Mouse (Mus musculus) embryo, embryonic 11 days (tissue): ENCODE data around the gene Naa20.
"Not testable (repeated sequence)": the region's sequence is repeated elsewhere in the genome, so short reads cannot be mapped to it uniquely, and the experiment has no call there.

ENCODE experiments used
- DNase-seq: peaks from one replicate; pipeline ENCODE4 v3.0.0-alpha.2; 2015

Gene Naa20

GRCm38 (mm10) chr2:145884913-145885785 lies 16.8 kb upstream of the Naa20 start:
- DNase-seq = peak; percentile 46

GRCm38 (mm10) chr2:145887937-145888765 lies 13.7 kb upstream of the Naa20 start:
- peak; percentile 62 for DNase-seq

- no peak for DNase-seq
These were observed 13.0 kb upstream of the Naa20 start for GRCm38 (mm10) chr2:145888766-145889480.

- no peak for DNase-seq
These were observed 11.3 kb upstream of the Naa20 start for GRCm38 (mm10) chr2:145890571-145890970.

GRCm38 (mm10) chr2:145893756-145894155 lies 8.1 kb upstream of the Naa20 start:
- DNase-seq = no peak

GRCm38 (mm10) chr2:145898106-145898505 lies 3.8 kb upstream of the Naa20 start:
- DNase-seq = no peak

GRCm38 (mm10) chr2:145900318-145900717 lies 1.6 kb upstream of the Naa20 start:
- not testable (repeated sequence) for DNase-seq

GRCm38 (mm10) chr2:145903061-145903901 lies 1.4 kb downstream of the Naa20 start:
- DNase-seq = peak; percentile 96

- no peak for DNase-seq
These were observed 2.2 kb downstream of the Naa20 start for GRCm38 (mm10) chr2:145903983-145904616.

- no peak for DNase-seq
These were observed 3.3 kb downstream of the Naa20 start for GRCm38 (mm10) chr2:145905156-145905555.

GRCm38 (mm10) chr2:145905884-145906283 lies 4.0 kb downstream of the Naa20 start:
- not testable (repeated sequence) for DNase-seq

GRCm38 (mm10) chr2:145920941-145921650 lies 19.2 kb downstream of the Naa20 start:
- DNase-seq = no peak

GRCm38 (mm10) chr2:145934339-145935231 lies 32.7 kb downstream of the Naa20 start, which contains the start of the genes Cfap61 and Crnkl1:
Gene Cfap61, plus strand, starts transcription at chr2:145934784.
Gene Crnkl1, minus strand, starts transcription at chr2:145935014.
- peak; percentile 98 for DNase-seq

- DNase-seq = no peak
These were observed 35.1 kb downstream of the Naa20 start for GRCm38 (mm10) chr2:145936975-145937374.

- no peak for DNase-seq
These were observed 39.5 kb downstream of the Naa20 start for GRCm38 (mm10) chr2:145941403-145941802.

GRCm38 (mm10) chr2:145944286-145944685 lies 42.4 kb downstream of the Naa20 start:
- DNase-seq = no peak

GRCm38 (mm10) chr2:145948402-145948954 lies 46.6 kb downstream of the Naa20 start:
- DNase-seq = no peak

GRCm38 (mm10) chr2:145949475-145950068 lies 47.7 kb downstream of the Naa20 start:
- peak; percentile 27 for DNase-seq

GRCm38 (mm10) chr2:145950239-145950638 lies 48.3 kb downstream of the Naa20 start:
- peak; percentile 50 for DNase-seq
